In the genomic region with DNA sequence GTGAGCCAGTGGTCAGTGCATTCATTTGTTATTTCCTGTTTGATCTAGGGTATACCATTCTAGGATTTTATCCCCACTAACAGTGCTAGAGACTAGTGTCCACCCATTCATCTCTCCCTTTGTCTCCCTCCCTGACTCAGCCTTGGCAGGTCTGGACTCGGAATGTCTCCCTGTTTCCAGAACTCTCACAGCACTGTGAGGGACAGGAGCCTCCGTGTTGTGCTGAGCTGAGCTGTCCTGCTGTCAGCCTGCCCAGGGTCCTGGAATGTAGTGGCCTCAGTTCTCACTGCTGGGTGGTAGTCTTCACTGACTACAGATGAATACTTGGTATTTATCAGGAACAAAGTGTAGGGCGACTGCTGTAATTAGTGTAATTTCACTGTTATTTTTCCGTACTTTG, we compare ENCODE assay signal across 24 mouse cellular contexts.
"Had no signal": no experiment of that assay in that cellular context is flagged by ENCODE, and none has a peak within 500 bp of the region (broad histone marks: within the 10 kb centered on the region; RNA-seq: fewer than 3 reads in every experiment).

No protein-coding gene starts in this region.

- H3K27ac ChIP-seq: embryonic facial prominence, embryonic 10.5 days; embryonic facial prominence, embryonic 12.5 days; embryonic facial prominence, embryonic 13.5 days; embryonic facial prominence, embryonic 15.5 days; forebrain, embryonic 10.5 days; forebrain, embryonic 12.5 days; forebrain, embryonic 13.5 days; forebrain, embryonic 15.5 days; gastrocnemius, adult 2 months; heart, adult 2 months; heart, embryonic 10.5 days had no signal

- H3K4me3 ChIP-seq: embryonic facial prominence, embryonic 10.5 days; embryonic facial prominence, embryonic 12.5 days; embryonic facial prominence, embryonic 13.5 days; embryonic facial prominence, embryonic 15.5 days; erythroblast, embryonic 14.5 days; forebrain, embryonic 10.5 days; forebrain, embryonic 12.5 days; forebrain, embryonic 13.5 days; forebrain, embryonic 15.5 days; gastrocnemius, adult 2 months; heart, adult 2 months; heart, embryonic 10.5 days had no signal

- DNase-seq: cerebellum, adult 9-10 months; cerebellum, adult 9-11 months; cerebellum, postnatal 10 days; cerebellum, postnatal 14 days; cerebellum, postnatal 25 days; cerebellum, postnatal 36 days; embryo, embryonic 11 days; forebrain, postnatal 0 days; gastrocnemius, adult 2 months; gastrocnemius, postnatal 10 days; gastrocnemius, postnatal 14 days; gastrocnemius, postnatal 25 days; gastrocnemius, postnatal 36 days; heart, adult 2 months had no signal

- H3K4me1 ChIP-seq: embryonic facial prominence, embryonic 10.5 days; embryonic facial prominence, embryonic 12.5 days; embryonic facial prominence, embryonic 13.5 days; embryonic facial prominence, embryonic 15.5 days; forebrain, embryonic 10.5 days; forebrain, embryonic 12.5 days; forebrain, embryonic 13.5 days; forebrain, embryonic 15.5 days; heart, embryonic 10.5 days had no signal
